Mouse (Mus musculus) heart, postnatal 0 days (tissue): ENCODE data around the gene Fbxl5.

Experiments used
- CTCF ChIP-seq: IDR thresholded peaks from 2 replicates; pipeline ENCODE4 v1.5.1; 2016; ENCODE audit warnings: antibody characterized with exemption, control low read depth, low read depth
- EP300 ChIP-seq: IDR thresholded peaks from 2 replicates; pipeline ENCODE4 v1.6.1; 2016; ENCODE audit warnings: antibody characterized with exemption, low read depth

GRCm38 (mm10) chr5:43841144-43842010 lies 19.9 kb upstream of the Fbxl5 start:
- TF ChIP-seq CTCF (peak; percentile 89), EP300 (no peak)
